Mouse (Mus musculus): ENCODE results near the gene Ercc2. TPM values are rescaled to one million over a fixed set of nuclear protein-coding genes. Genes with fewer than 3 reads are reported as not detected.
A peak's percentile ranks its signal among the peaks of the same experiment; 100 is the strongest.

Gene Ercc2
- total and polyA plus RNA-seq, 3 experiments, result 34.4 to 44.5 TPM; not detected in 1

GRCm38 (mm10) chr7:19344237-19344847 lies 37.5 kb upstream of the Ercc2 start, which contains the start of gene Ercc1:
Ercc1 (plus strand) TSS chr7:19344778.
- H3K36me3 ChIP-seq (ENCODE audit: control insufficient read depth in 1 of 2, insufficient read depth in 2 of 2, low read length in 2 of 2), result peaks cover 0 to 5% of the 10 kb centered on the region in 2 experiments; a peak in 2 of 4 replicates
- H3K4me1 ChIP-seq (ENCODE audit: control insufficient read depth in 1 of 2, insufficient read depth in 2 of 2, low read length in 2 of 2), result peaks cover 2 to 18% of the 10 kb centered on the region in 2 experiments; a peak in 3 of 4 replicates
- no peaks in the 10 kb centered on the region for H3K79me2 ChIP-seq (ENCODE audit: control insufficient read depth, insufficient read depth, low read length, poor library complexity)
- peak within 1 kb of the TSS; percentile 66 to 70 for H3K4me3 ChIP-seq (ENCODE audit: control insufficient read depth in 1 of 2, insufficient read depth in 1 of 2, low read depth in 2 of 2, low read length in 2 of 2)
- peak within 1 kb of the TSS; percentile 43 for H3K27ac ChIP-seq (ENCODE audit: control insufficient read depth, low read depth, low read length)
- peaks cover 0 to 6% of the 10 kb centered on the region in 2 experiments; a peak in 2 of 4 replicates for H3K27me3 ChIP-seq (ENCODE audit: control insufficient read depth in 1 of 2, insufficient read depth in 2 of 2, low read length in 2 of 2)
- no peaks in the 10 kb centered on the region for H3K9me3 ChIP-seq (replicated peaks; ENCODE audit: insufficient read depth, low read length)
- TF ChIP-seq MAX (IDR thresholded peaks at IDR 0.05; ENCODE audit: low read length), result 0 out of 2 replicates have a peak, but pooled peaks have one; percentile 0
- TF ChIP-seq USF1 (IDR thresholded peaks at IDR 0.05; ENCODE audit: low read depth, low read length), result 0 out of 2 replicates have a peak, but pooled peaks have one; percentile 4
- no peak for TF ChIP-seq MXI1 (IDR thresholded peaks at IDR 0.05; ENCODE audit: low read depth, low read length)
- TF ChIP-seq SIN3A (IDR thresholded peaks at IDR 0.05; ENCODE audit: low read length), result no peak
- no peak for TF ChIP-seq MEF2A (IDR thresholded peaks at IDR 0.05; ENCODE audit: extremely low read depth, insufficient replicate concordance, low read depth, low read length, poor library complexity, severe bottlenecking)
- TF ChIP-seq POLR2AphosphoS2 (IDR thresholded peaks at IDR 0.05; ENCODE audit: low read length), result no peak
- TF ChIP-seq BHLHE40 (IDR thresholded peaks at IDR 0.05; ENCODE audit: borderline replicate concordance, low read depth, low read length), result no peak
- TF ChIP-seq ZMIZ1 (IDR thresholded peaks at IDR 0.05; ENCODE audit: low read depth, low read length), result 0 out of 2 replicates have a peak, but pooled peaks have one; percentile 17
- DNase-seq (ENCODE audit: low read depth, low spot score), result no peak
- H3K9ac ChIP-seq (ENCODE audit: control insufficient read depth, low read depth, low read length, poor library complexity, severe bottlenecking), result peak within 1 kb of the TSS; percentile 70

GRCm38 (mm10) chr7:19344938-19345471 lies 36.8 kb upstream of the Ercc2 start:
- Histone ChIP-seq H3K36me3 (ENCODE audit: control insufficient read depth in 1 of 2, insufficient read depth in 2 of 2, low read length in 2 of 2) (peaks cover 0 to 5% of the 10 kb centered on the region in 2 experiments; a peak in 2 of 4 replicates), H3K79me2 (ENCODE audit: control insufficient read depth, insufficient read depth, low read length, poor library complexity) (no peaks in the 10 kb centered on the region), H3K4me1 (ENCODE audit: control insufficient read depth in 1 of 2, insufficient read depth in 2 of 2, low read length in 2 of 2) (peaks cover 2 to 18% of the 10 kb centered on the region in 2 experiments; a peak in 3 of 4 replicates), H3K9ac (ENCODE audit: control insufficient read depth, low read depth, low read length, poor library complexity, severe bottlenecking) (peak overlapping the region; percentile 70), H3K4me3 (ENCODE audit: control insufficient read depth in 1 of 2, insufficient read depth in 1 of 2, low read depth in 2 of 2, low read length in 2 of 2) (peak overlapping the region; percentile 66 to 70), H3K27ac (ENCODE audit: control insufficient read depth, low read depth, low read length) (peak overlapping the region; percentile 43), H3K27me3 (ENCODE audit: control insufficient read depth in 1 of 2, insufficient read depth in 2 of 2, low read length in 2 of 2) (peaks cover 0 to 6% of the 10 kb centered on the region in 2 experiments; a peak in 2 of 4 replicates), H3K9me3 (replicated peaks; ENCODE audit: insufficient read depth, low read length) (no peaks in the 10 kb centered on the region)
- DNase-seq (ENCODE audit: low read depth, low spot score), result peak; percentile 99
- TF ChIP-seq GABPA (IDR thresholded peaks at IDR 0.05; ENCODE audit: low read depth, low read length), result peak; percentile 63; the same call in 1 of the 2 replicates
- TF ChIP-seq ZNF384 (IDR thresholded peaks at IDR 0.05; ENCODE audit: low read depth, low read length), result no peak
- peak; percentile 28; the same call in 1 of the 2 replicates for TF ChIP-seq ETS1 (IDR thresholded peaks at IDR 0.05; ENCODE audit: low read depth, low read length)
- TF ChIP-seq USF2 (IDR thresholded peaks at IDR 0.05; ENCODE audit: borderline replicate concordance in 1 of 2, insufficient read depth in 1 of 2, low read depth in 1 of 2, low read length in 2 of 2), result no peak
- peak; percentile 74; the same call in 1 of the 2 replicates for TF ChIP-seq KAT2A (conservative IDR thresholded peaks at IDR 0.05; ENCODE audit: low read depth, low read length)
- no peak for TF ChIP-seq SMC3 (IDR thresholded peaks at IDR 0.05; ENCODE audit: low read depth, low read length)
- TF ChIP-seq CHD1 (IDR thresholded peaks at IDR 0.05; ENCODE audit: low read depth, low read length), result no peak
- 0 out of 2 replicates have a peak, but pooled peaks have one; percentile 2 for TF ChIP-seq MAX (IDR thresholded peaks at IDR 0.05; ENCODE audit: low read length)
- no peak for TF ChIP-seq ZC3H11A (IDR thresholded peaks at IDR 0.05; ENCODE audit: low read depth, low read length)
- no peak for TF ChIP-seq POLR2AphosphoS2 (IDR thresholded peaks at IDR 0.05; ENCODE audit: low read length)
- no peak for TF ChIP-seq POLR2AphosphoS5 (IDR thresholded peaks at IDR 0.05; ENCODE audit: borderline replicate concordance, low read depth, low read length)
- no peak for TF ChIP-seq UBTF (IDR thresholded peaks at IDR 0.05; ENCODE audit: borderline replicate concordance, insufficient read depth, low read depth, low read length)
- TF ChIP-seq MEF2A (IDR thresholded peaks at IDR 0.05; ENCODE audit: extremely low read depth, insufficient replicate concordance, low read depth, low read length, poor library complexity, severe bottlenecking), result no peak
- TF ChIP-seq TAL1 (IDR thresholded peaks at IDR 0.05; ENCODE audit: low read length), result no peak
- peak; percentile 73; the same call in 1 of the 2 replicates for TF ChIP-seq MXI1 (IDR thresholded peaks at IDR 0.05; ENCODE audit: low read depth, low read length)
- TF ChIP-seq NELFE (IDR thresholded peaks at IDR 0.05; ENCODE audit: low read depth, low read length), result peak; percentile 54
- TF ChIP-seq RAD21 (IDR thresholded peaks at IDR 0.05; ENCODE audit: low read depth, low read length), result no peak
- TF ChIP-seq SIN3A (IDR thresholded peaks at IDR 0.05; ENCODE audit: low read length), result peak; percentile 94
- no peak for TF ChIP-seq MAZ (IDR thresholded peaks at IDR 0.05; ENCODE audit: low read depth, low read length)
- no peak for TF ChIP-seq ZKSCAN1 (IDR thresholded peaks at IDR 0.05; ENCODE audit: low read depth, low read length)
- no peak for TF ChIP-seq BHLHE40 (IDR thresholded peaks at IDR 0.05; ENCODE audit: borderline replicate concordance, low read depth, low read length)
- no peak for TF ChIP-seq MYC (IDR thresholded peaks at IDR 0.05; ENCODE audit: low read depth, low read length)
- TF ChIP-seq POLR2A (IDR thresholded peaks at IDR 0.05; ENCODE audit: control insufficient read depth in 1 of 2, insufficient read depth in 1 of 2, low read depth in 1 of 2, low read length in 2 of 2, poor library complexity in 1 of 2), result peak in 1 of 2 experiments; percentile 65; a peak in 2 of 4 replicates
- TF ChIP-seq GATA1 (IDR thresholded peaks at IDR 0.05; ENCODE audit: low read depth, low read length), result no peak
- peak; percentile 81 for TF ChIP-seq ELF1 (IDR thresholded peaks at IDR 0.05; ENCODE audit: low read depth, low read length)
- TF ChIP-seq USF1 (IDR thresholded peaks at IDR 0.05; ENCODE audit: low read depth, low read length), result no peak

Data from MEL (cell line).